Mouse (Mus musculus): ENCODE measurements around the gene Klhdc8a. TPM values are rescaled to one million over a fixed set of nuclear protein-coding genes. Genes with fewer than 3 reads are reported as not detected.

Gene Klhdc8a
- polyA plus RNA-seq, 1 experiment: 0.69 TPM

DNA sequence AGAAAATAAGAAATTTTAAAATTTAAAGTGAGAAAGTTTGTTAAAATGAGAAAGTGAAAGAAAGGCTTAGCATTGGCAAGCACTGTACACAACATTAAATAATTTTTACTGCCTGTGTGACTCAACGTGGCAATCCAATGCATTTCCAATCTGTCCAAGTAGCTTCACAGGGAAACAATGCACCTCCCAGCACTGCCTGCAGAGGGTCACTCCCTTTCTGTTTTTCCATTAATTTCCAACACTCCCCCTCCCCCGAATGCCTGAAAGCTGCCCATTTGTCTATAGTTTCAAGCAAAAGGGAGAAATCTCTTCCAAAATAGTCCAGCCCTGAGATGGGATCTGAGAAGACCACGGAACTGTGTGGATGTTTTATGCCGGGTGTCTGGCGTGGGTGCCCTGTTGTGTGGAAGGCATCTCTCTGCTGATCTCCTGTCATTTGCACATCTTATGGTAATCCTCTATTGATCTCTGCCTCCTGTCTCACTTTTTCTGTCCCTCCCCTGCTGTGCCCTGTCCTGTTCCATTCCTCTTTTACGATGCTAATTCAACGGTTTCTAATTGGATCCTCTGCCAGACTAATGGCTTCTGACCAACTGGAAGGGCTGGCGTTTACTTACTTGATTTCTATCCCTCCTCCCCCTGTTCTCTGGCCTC lies 16.8 kb upstream of the Klhdc8a start:
- H3K4me3 ChIP-seq (ENCODE audit: control insufficient read depth, low read depth, low read length): no peak overlapping the region
- no peaks in the 10 kb centered on the region for H3K27me3 ChIP-seq (ENCODE audit: control insufficient read depth, insufficient read depth, low read length)
- no peaks in the 10 kb centered on the region for H3K36me3 ChIP-seq (ENCODE audit: control insufficient read depth, insufficient read depth, low read length)
- no peak for TF ChIP-seq CTCF (IDR thresholded peaks at IDR 0.05; ENCODE audit: control insufficient read depth, insufficient read depth, insufficient replicate concordance, low read depth, low read length)
- TF ChIP-seq POLR2A (IDR thresholded peaks at IDR 0.05; ENCODE audit: control insufficient read depth, low read depth, low read length): no peak
- no peak overlapping the region for H3K27ac ChIP-seq (ENCODE audit: control insufficient read depth, insufficient read depth, low read depth, low read length)
- H3K4me1 ChIP-seq (ENCODE audit: control insufficient read depth, insufficient read depth, low read length): no peaks in the 10 kb centered on the region

DNA sequence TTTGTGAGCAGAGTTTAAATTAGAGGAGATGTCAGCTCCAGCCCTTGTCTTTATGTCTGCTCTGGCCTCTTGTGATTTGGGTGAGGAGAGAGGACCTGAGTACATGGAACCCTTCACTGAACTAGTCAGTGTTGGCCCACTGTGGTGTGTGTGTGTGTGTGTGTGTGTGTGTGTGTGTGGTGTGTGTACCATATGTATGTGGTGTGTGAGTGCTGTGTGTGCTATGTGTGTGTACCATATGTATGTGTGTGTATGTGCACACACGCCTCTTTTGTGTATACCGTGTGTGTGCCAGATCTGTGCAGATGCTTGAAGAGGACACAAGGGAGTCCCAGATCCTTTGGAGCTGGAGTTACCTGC lies 16.3 kb upstream of the Klhdc8a start:
- no peaks in the 10 kb centered on the region for H3K36me3 ChIP-seq (ENCODE audit: control insufficient read depth, insufficient read depth, low read length)
- TF ChIP-seq POLR2A (IDR thresholded peaks at IDR 0.05; ENCODE audit: control insufficient read depth, low read depth, low read length) (no peak), CTCF (IDR thresholded peaks at IDR 0.05; ENCODE audit: control insufficient read depth, insufficient read depth, insufficient replicate concordance, low read depth, low read length) (no peak)
- H3K4me1 ChIP-seq (ENCODE audit: control insufficient read depth, insufficient read depth, low read length): no peaks in the 10 kb centered on the region
- H3K27ac ChIP-seq (ENCODE audit: control insufficient read depth, insufficient read depth, low read depth, low read length): no peak overlapping the region
- H3K27me3 ChIP-seq (ENCODE audit: control insufficient read depth, insufficient read depth, low read length): no peaks in the 10 kb centered on the region
- no peak overlapping the region for H3K4me3 ChIP-seq (ENCODE audit: control insufficient read depth, low read depth, low read length)

DNA sequence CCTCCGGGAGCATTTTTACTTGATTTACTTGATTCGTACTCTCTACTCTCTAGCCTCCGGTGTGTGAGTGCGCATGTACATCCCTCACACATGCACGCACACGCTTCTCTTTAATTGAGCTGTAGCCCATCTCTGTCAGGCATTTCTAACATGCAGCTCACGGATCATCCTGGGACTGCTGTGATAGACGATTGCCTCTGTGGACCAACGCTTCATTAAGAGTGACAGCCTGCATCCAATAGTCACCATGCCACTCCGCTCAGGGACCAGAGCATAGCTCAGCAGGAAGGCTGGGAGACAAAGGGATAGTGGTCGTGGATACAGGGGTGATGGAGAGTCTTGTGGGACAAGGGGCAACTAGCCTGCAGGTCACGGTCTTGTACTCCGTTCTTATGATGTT lies 15.4 kb upstream of the Klhdc8a start:
- TF ChIP-seq CTCF (IDR thresholded peaks at IDR 0.05; ENCODE audit: control insufficient read depth, insufficient read depth, insufficient replicate concordance, low read depth, low read length): no peak
- no peak for TF ChIP-seq POLR2A (IDR thresholded peaks at IDR 0.05; ENCODE audit: control insufficient read depth, low read depth, low read length)
- H3K27ac ChIP-seq (ENCODE audit: control insufficient read depth, insufficient read depth, low read depth, low read length): no peak overlapping the region
- H3K36me3 ChIP-seq (ENCODE audit: control insufficient read depth, insufficient read depth, low read length): no peaks in the 10 kb centered on the region
- no peak overlapping the region for H3K4me3 ChIP-seq (ENCODE audit: control insufficient read depth, low read depth, low read length)
- H3K4me1 ChIP-seq (ENCODE audit: control insufficient read depth, insufficient read depth, low read length): no peaks in the 10 kb centered on the region
- H3K27me3 ChIP-seq (ENCODE audit: control insufficient read depth, insufficient read depth, low read length): no peaks in the 10 kb centered on the region

DNA sequence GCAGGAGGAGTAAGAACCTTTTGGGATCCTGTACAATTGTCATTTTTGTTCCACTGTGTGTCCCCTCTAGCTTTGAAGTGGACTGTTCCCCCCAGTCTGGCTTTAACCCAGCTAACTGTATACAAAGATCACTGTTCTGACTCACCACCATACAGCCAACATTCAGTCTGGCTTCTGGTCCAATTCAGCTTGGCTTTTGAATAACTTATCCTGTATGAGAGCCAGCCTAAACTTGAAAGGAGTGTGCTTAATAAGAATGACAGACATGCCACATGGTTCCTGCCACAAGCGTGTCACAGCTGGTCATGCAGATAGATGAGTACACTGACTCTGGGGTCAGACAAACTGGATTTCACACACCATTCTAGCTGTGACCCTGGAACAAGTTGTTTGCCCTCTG lies 11.7 kb upstream of the Klhdc8a start:
- Histone ChIP-seq H3K4me1 (ENCODE audit: control insufficient read depth, insufficient read depth, low read length) (no peaks in the 10 kb centered on the region), H3K4me3 (ENCODE audit: control insufficient read depth, low read depth, low read length) (no peak overlapping the region), H3K27ac (ENCODE audit: control insufficient read depth, insufficient read depth, low read depth, low read length) (no peak overlapping the region), H3K36me3 (ENCODE audit: control insufficient read depth, insufficient read depth, low read length) (no peaks in the 10 kb centered on the region), H3K27me3 (ENCODE audit: control insufficient read depth, insufficient read depth, low read length) (no peaks in the 10 kb centered on the region)
- no peak for TF ChIP-seq CTCF (IDR thresholded peaks at IDR 0.05; ENCODE audit: control insufficient read depth, insufficient read depth, insufficient replicate concordance, low read depth, low read length)
- TF ChIP-seq POLR2A (IDR thresholded peaks at IDR 0.05; ENCODE audit: control insufficient read depth, low read depth, low read length): no peak

DNA sequence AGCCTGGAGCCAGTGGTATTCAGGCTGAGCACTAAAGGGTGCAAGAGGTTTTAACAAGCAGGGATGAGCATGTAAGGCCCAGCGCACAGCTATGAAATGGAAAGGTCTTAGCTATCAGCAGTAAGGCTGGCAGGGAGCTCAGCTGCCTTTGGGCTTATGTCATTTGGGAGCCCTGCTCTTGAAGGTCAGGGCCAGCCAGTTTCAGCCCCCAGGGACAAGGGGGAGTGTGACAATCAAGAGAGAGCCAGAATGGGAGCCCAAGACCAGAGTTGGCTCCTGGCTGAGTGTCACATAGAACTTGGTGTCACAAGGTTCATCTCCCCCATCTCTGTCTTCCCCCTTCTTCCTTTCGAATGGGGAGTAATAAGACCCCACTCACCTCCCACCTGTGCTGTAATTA lies 11.0 kb upstream of the Klhdc8a start:
- Histone ChIP-seq H3K4me1 (ENCODE audit: control insufficient read depth, insufficient read depth, low read length) (no peaks in the 10 kb centered on the region), H3K27me3 (ENCODE audit: control insufficient read depth, insufficient read depth, low read length) (no peaks in the 10 kb centered on the region), H3K36me3 (ENCODE audit: control insufficient read depth, insufficient read depth, low read length) (no peaks in the 10 kb centered on the region), H3K27ac (ENCODE audit: control insufficient read depth, insufficient read depth, low read depth, low read length) (no peak overlapping the region), H3K4me3 (ENCODE audit: control insufficient read depth, low read depth, low read length) (no peak overlapping the region)
- TF ChIP-seq CTCF (IDR thresholded peaks at IDR 0.05; ENCODE audit: control insufficient read depth, insufficient read depth, insufficient replicate concordance, low read depth, low read length) (no peak), POLR2A (IDR thresholded peaks at IDR 0.05; ENCODE audit: control insufficient read depth, low read depth, low read length) (no peak)

DNA sequence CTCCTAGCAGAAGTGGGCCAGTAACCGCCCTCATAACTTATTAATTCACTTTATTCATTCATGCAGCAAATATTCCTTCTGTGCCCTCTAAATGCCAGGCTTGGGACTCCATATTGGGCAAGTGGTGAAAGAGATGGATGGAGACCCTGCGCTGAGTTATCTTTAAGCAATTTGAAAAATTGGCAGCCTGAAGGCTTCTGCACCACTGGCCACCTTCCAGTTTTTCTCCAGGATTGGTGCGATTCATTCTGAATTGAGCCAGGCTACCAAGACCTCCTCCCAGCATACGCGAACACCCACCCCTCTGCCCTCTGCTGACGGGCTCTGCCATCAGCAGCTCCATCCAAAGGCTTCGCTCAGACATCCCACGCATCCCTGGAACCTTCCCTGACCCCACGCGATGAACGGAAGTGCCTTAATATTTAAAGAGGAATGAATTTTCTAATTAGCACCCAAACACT lies 10.4 kb upstream of the Klhdc8a start:
- TF ChIP-seq POLR2A (IDR thresholded peaks at IDR 0.05; ENCODE audit: control insufficient read depth, low read depth, low read length) (no peak), CTCF (IDR thresholded peaks at IDR 0.05; ENCODE audit: control insufficient read depth, insufficient read depth, insufficient replicate concordance, low read depth, low read length) (no peak; the same call in 1 of the 2 replicates)
- H3K36me3 ChIP-seq (ENCODE audit: control insufficient read depth, insufficient read depth, low read length): no peaks in the 10 kb centered on the region
- H3K27ac ChIP-seq (ENCODE audit: control insufficient read depth, insufficient read depth, low read depth, low read length): no peak overlapping the region
- no peak overlapping the region for H3K4me3 ChIP-seq (ENCODE audit: control insufficient read depth, low read depth, low read length)
- H3K27me3 ChIP-seq (ENCODE audit: control insufficient read depth, insufficient read depth, low read length): no peaks in the 10 kb centered on the region
- no peaks in the 10 kb centered on the region for H3K4me1 ChIP-seq (ENCODE audit: control insufficient read depth, insufficient read depth, low read length)

DNA sequence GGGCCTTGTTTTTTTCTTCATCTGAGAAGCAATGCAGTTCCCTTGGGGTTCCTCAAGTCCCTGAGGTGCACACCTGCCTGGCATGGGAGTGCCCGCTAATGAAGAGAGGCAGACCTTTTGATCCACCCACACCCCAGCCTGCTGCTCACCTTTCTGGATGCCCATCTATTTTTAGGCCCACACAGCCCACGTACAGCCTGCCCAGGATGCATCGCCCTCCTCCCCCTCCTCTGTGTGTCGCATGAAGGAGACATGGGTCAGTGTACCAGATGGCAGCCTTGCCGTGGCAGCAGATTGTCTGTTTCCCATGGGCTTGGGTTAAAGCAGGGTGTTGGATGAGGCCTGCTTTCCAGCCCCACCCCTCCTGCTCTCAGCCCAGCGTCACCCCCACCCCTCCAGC lies 8.5 kb upstream of the Klhdc8a start:
- no peak overlapping the region for H3K4me3 ChIP-seq (ENCODE audit: control insufficient read depth, low read depth, low read length)
- no peak overlapping the region for H3K27ac ChIP-seq (ENCODE audit: control insufficient read depth, insufficient read depth, low read depth, low read length)
- no peaks in the 10 kb centered on the region for H3K36me3 ChIP-seq (ENCODE audit: control insufficient read depth, insufficient read depth, low read length)
- no peak for TF ChIP-seq CTCF (IDR thresholded peaks at IDR 0.05; ENCODE audit: control insufficient read depth, insufficient read depth, insufficient replicate concordance, low read depth, low read length)
- no peak for TF ChIP-seq POLR2A (IDR thresholded peaks at IDR 0.05; ENCODE audit: control insufficient read depth, low read depth, low read length)
- H3K4me1 ChIP-seq (ENCODE audit: control insufficient read depth, insufficient read depth, low read length): no peaks in the 10 kb centered on the region
- H3K27me3 ChIP-seq (ENCODE audit: control insufficient read depth, insufficient read depth, low read length): no peaks in the 10 kb centered on the region

All from testis, adult 2 months (tissue).